Mouse (Mus musculus): Measurements from ENCODE around the gene Sohlh2. TPM values are rescaled to one million over a fixed set of nuclear protein-coding genes. Genes with fewer than 3 reads are reported as not detected.
"Not testable (repeated sequence)": the region's sequence is repeated elsewhere in the genome, so short reads cannot be mapped to it uniquely, and the experiment has no call there.

Sohlh2 gene
- polyA plus RNA-seq, 1 experiment from 2014 or later, result 0.06 TPM

- Histone ChIP-seq H3K9ac (no peak overlapping the region), H3K27ac (0 out of 2 replicates have a peak overlapping the region, but pooled peaks have one; percentile 25), H3K36me3 (replicated peaks) (no peaks in the 10 kb centered on the region), H3K27me3 (replicated peaks) (no peaks in the 10 kb centered on the region), H3K4me3 (no peak overlapping the region), H3K4me2 (no peak overlapping the region), H3K4me1 (peaks cover 3% of the 10 kb centered on the region; the same call in 1 of the 2 replicates), H3K9me3 (no peaks in the 10 kb centered on the region)
- ATAC-seq (replicated peaks), result no peak
- WGBS, result 61% methylated on average over 4 of the region's 4 CpGs
Measured at GRCm38 (mm10) chr3:55163510-55163909, 18.3 kb upstream of the Sohlh2 start.

GRCm38 (mm10) chr3:55172478-55172877 is 9.3 kb upstream of the Sohlh2 start:
- ATAC-seq (replicated peaks), result no peak
- Histone ChIP-seq H3K36me3 (replicated peaks) (no peaks in the 10 kb centered on the region), H3K4me3 (no peak overlapping the region), H3K9me3 (no peaks in the 10 kb centered on the region), H3K9ac (no peak overlapping the region), H3K4me1 (no peaks in the 10 kb centered on the region), H3K27me3 (replicated peaks) (no peaks in the 10 kb centered on the region), H3K27ac (no peak overlapping the region), H3K4me2 (no peak overlapping the region)
- 85% methylated on average over 3 of the region's 3 CpGs for WGBS

- H3K9me3 ChIP-seq, result no peaks in the 10 kb centered on the region
- WGBS, result 50% methylated on average over 6 of the region's 6 CpGs
- no peak overlapping the region for H3K9ac ChIP-seq
- no peaks in the 10 kb centered on the region for H3K36me3 ChIP-seq (replicated peaks)
- ATAC-seq (replicated peaks), result no peak
- H3K27ac ChIP-seq, result no peak overlapping the region
- H3K4me2 ChIP-seq, result no peak overlapping the region
- no peaks in the 10 kb centered on the region for H3K4me1 ChIP-seq
- no peaks in the 10 kb centered on the region for H3K27me3 ChIP-seq (replicated peaks)
- H3K4me3 ChIP-seq, result no peak overlapping the region
Measured at GRCm38 (mm10) chr3:55177271-55177670, 4.6 kb upstream of the Sohlh2 start.

- H3K36me3 ChIP-seq (replicated peaks), result no peaks in the 10 kb centered on the region
Measured at GRCm38 (mm10) chr3:55191668-55192067, 9.8 kb downstream of the Sohlh2 start.

GRCm38 (mm10) chr3:55193351-55193750 is 11.5 kb downstream of the Sohlh2 start:
- no peaks in the 10 kb centered on the region for H3K36me3 ChIP-seq (replicated peaks)
- H3K27me3 ChIP-seq (replicated peaks), result no peaks in the 10 kb centered on the region
- H3K9me3 ChIP-seq, result no peaks in the 10 kb centered on the region
- no peak overlapping the region for H3K27ac ChIP-seq
- no peak overlapping the region for H3K4me2 ChIP-seq
- H3K4me3 ChIP-seq, result no peak overlapping the region
- ATAC-seq (replicated peaks), result no peak
- WGBS, result 74% methylated on average over 2 of the region's 2 CpGs
- H3K9ac ChIP-seq, result no peak overlapping the region
- no peaks in the 10 kb centered on the region for H3K4me1 ChIP-seq

More at GRCm38 (mm10) chr3:55191668-55192067, 9.8 kb downstream of the Sohlh2 start:
- Histone ChIP-seq H3K9ac (no peak overlapping the region), H3K9me3 (no peaks in the 10 kb centered on the region), H3K27me3 (replicated peaks) (no peaks in the 10 kb centered on the region), H3K4me3 (no peak overlapping the region), H3K4me2 (no peak overlapping the region), H3K27ac (no peak overlapping the region), H3K4me1 (no peaks in the 10 kb centered on the region)
- WGBS, result 93% methylated on average over 4 of the region's 4 CpGs
- ATAC-seq (replicated peaks), result no peak

- Histone ChIP-seq H3K9ac (no peak overlapping the region), H3K4me3 (no peak overlapping the region), H3K4me2 (no peak overlapping the region), H3K9me3 (no peaks in the 10 kb centered on the region), H3K27ac (no peak overlapping the region), H3K27me3 (replicated peaks) (no peaks in the 10 kb centered on the region), H3K4me1 (no peaks in the 10 kb centered on the region), H3K36me3 (replicated peaks) (no peaks in the 10 kb centered on the region)
- 50% methylated on average over 8 of the region's 8 CpGs for WGBS
- ATAC-seq (replicated peaks), result no peak
Measured at GRCm38 (mm10) chr3:55194792-55195191, 13.0 kb downstream of the Sohlh2 start.

GRCm38 (mm10) chr3:55195581-55196327 is 13.9 kb downstream of the Sohlh2 start:
- no peak for ATAC-seq (replicated peaks)
- WGBS, result 85% methylated on average over 5 of the region's 5 CpGs
- no peaks in the 10 kb centered on the region for H3K36me3 ChIP-seq (replicated peaks)
- H3K4me2 ChIP-seq, result no peak overlapping the region
- no peaks in the 10 kb centered on the region for H3K4me1 ChIP-seq
- no peak overlapping the region for H3K27ac ChIP-seq
- H3K27me3 ChIP-seq (replicated peaks), result no peaks in the 10 kb centered on the region
- no peak overlapping the region for H3K4me3 ChIP-seq
- no peaks in the 10 kb centered on the region for H3K9me3 ChIP-seq
- H3K9ac ChIP-seq, result no peak overlapping the region

- 92% methylated on average over 2 of the region's 2 CpGs for WGBS
- ATAC-seq (replicated peaks), result no peak
- Histone ChIP-seq H3K4me1 (no peaks in the 10 kb centered on the region), H3K4me2 (no peak overlapping the region), H3K27ac (no peak overlapping the region), H3K4me3 (no peak overlapping the region), H3K9ac (no peak overlapping the region), H3K36me3 (replicated peaks) (no peaks in the 10 kb centered on the region), H3K27me3 (replicated peaks) (no peaks in the 10 kb centered on the region), H3K9me3 (no peaks in the 10 kb centered on the region)
Measured at GRCm38 (mm10) chr3:55196328-55196710, 14.5 kb downstream of the Sohlh2 start.

GRCm38 (mm10) chr3:55203621-55204020 is 21.8 kb downstream of the Sohlh2 start:
- not testable (repeated sequence) for H3K4me1 ChIP-seq; H3K36me3 ChIP-seq (replicated peaks); H3K27ac ChIP-seq; H3K9ac ChIP-seq; H3K4me3 ChIP-seq; H3K4me2 ChIP-seq; H3K27me3 ChIP-seq (replicated peaks); ATAC-seq (replicated peaks); H3K9me3 ChIP-seq
- 94% methylated on average over 11 of the region's 11 CpGs for WGBS

GRCm38 (mm10) chr3:55206413-55206812 is 24.6 kb downstream of the Sohlh2 start:
- H3K27me3 ChIP-seq (replicated peaks), result no peaks in the 10 kb centered on the region
- H3K9me3 ChIP-seq, result no peaks in the 10 kb centered on the region
- H3K4me2 ChIP-seq, result no peak overlapping the region
- H3K4me1 ChIP-seq, result no peaks in the 10 kb centered on the region
- H3K36me3 ChIP-seq (replicated peaks), result no peaks in the 10 kb centered on the region
- H3K27ac ChIP-seq, result no peak overlapping the region
- H3K9ac ChIP-seq, result no peak overlapping the region
- 97% methylated on average over 2 of the region's 2 CpGs for WGBS
- ATAC-seq (replicated peaks), result no peak
- H3K4me3 ChIP-seq, result no peak overlapping the region

- 40% methylated on average over 6 of the region's 6 CpGs for WGBS
- Histone ChIP-seq H3K27ac (no peak overlapping the region), H3K4me3 (no peak overlapping the region), H3K4me1 (peaks cover 5% of the 10 kb centered on the region; the same call in 1 of the 2 replicates), H3K36me3 (replicated peaks) (no peaks in the 10 kb centered on the region), H3K9me3 (no peaks in the 10 kb centered on the region), H3K4me2 (no peak overlapping the region), H3K27me3 (replicated peaks) (no peaks in the 10 kb centered on the region), H3K9ac (no peak overlapping the region)
- peak; percentile 33; the same call in 1 of the 2 replicates for ATAC-seq (replicated peaks)
Measured at GRCm38 (mm10) chr3:55207665-55208064, 25.8 kb downstream of the Sohlh2 start.

GRCm38 (mm10) chr3:55212254-55212653 is 30.4 kb downstream of the Sohlh2 start:
- H3K4me2 ChIP-seq, result no peak overlapping the region
- no peak overlapping the region for H3K27ac ChIP-seq
- peaks cover 5% of the 10 kb centered on the region for H3K4me1 ChIP-seq
- ATAC-seq (replicated peaks), result 0 out of 2 replicates have a peak, but pooled peaks have one; percentile 61
- H3K9ac ChIP-seq, result no peak overlapping the region
- no peak overlapping the region for H3K4me3 ChIP-seq
- WGBS, result 17% methylated on average over 2 of the region's 2 CpGs
- no peaks in the 10 kb centered on the region for H3K9me3 ChIP-seq
- H3K27me3 ChIP-seq (replicated peaks), result no peaks in the 10 kb centered on the region
- no peaks in the 10 kb centered on the region for H3K36me3 ChIP-seq (replicated peaks)

GRCm38 (mm10) chr3:55213785-55214184 is 32.0 kb downstream of the Sohlh2 start:
- H3K4me3 ChIP-seq, result no peak overlapping the region
- no peak overlapping the region for H3K4me2 ChIP-seq
- WGBS, result 49% methylated on average over 4 of the region's 4 CpGs
- no peak overlapping the region for H3K9ac ChIP-seq
- H3K36me3 ChIP-seq (replicated peaks), result no peaks in the 10 kb centered on the region
- H3K9me3 ChIP-seq, result no peaks in the 10 kb centered on the region
- no peak for ATAC-seq (replicated peaks)
- H3K27ac ChIP-seq, result no peak overlapping the region
- H3K4me1 ChIP-seq, result peaks cover 5% of the 10 kb centered on the region
- H3K27me3 ChIP-seq (replicated peaks), result no peaks in the 10 kb centered on the region
